Mouse (Mus musculus) midbrain, embryonic 11.5 days (tissue): Measurements from ENCODE around the gene Ctnna3. TPM values are rescaled to one million over a fixed set of nuclear protein-coding genes. Genes with fewer than 3 reads are reported as not detected.
A peak's percentile ranks its signal among the peaks of the same experiment; 100 is the strongest.

Experiments used
- ATAC-seq: fragments of 200-750 bp; cut with Nextera tagmentation; 2 replicates; pipeline ENCODE4 v1.8.0; 2017; ENCODE audit warnings: moderate TSS enrichment, moderate library complexity; ENCODE audit not compliant: low FRiP score
- DNase-seq: peaks from one replicate; pipeline ENCODE4 v3.0.0; 2015; ENCODE audit warnings: low spot score; ENCODE audit errors: missing footprints
- H3K27ac ChIP-seq: fragments of 300-500 bp; sonication (generic); 2 replicates; pipeline ENCODE4 v1.5.1; 2014; ENCODE audit warnings: low read depth, low read length
- H3K27me3 ChIP-seq: fragments of 300-500 bp; sonication (generic); 2 replicates; pipeline ENCODE4 v1.6.1; 2014; ENCODE audit warnings: mild to moderate bottlenecking, low read length, moderate library complexity, mixed read lengths; ENCODE audit not compliant: control insufficient read depth, insufficient read depth
- H3K36me3 ChIP-seq: fragments of 300-500 bp; sonication (generic); 2 replicates; pipeline ENCODE4 v1.6.1; 2014; ENCODE audit warnings: mild to moderate bottlenecking, low read length, moderate library complexity, mixed read lengths; ENCODE audit not compliant: control insufficient read depth, insufficient read depth
- H3K4me1 ChIP-seq: fragments of 300-500 bp; sonication (generic); 2 replicates; pipeline ENCODE4 v1.6.1; 2014; ENCODE audit warnings: low read length; ENCODE audit not compliant: control insufficient read depth, insufficient read depth
- H3K4me2 ChIP-seq: fragments of 300-500 bp; sonication (generic); 2 replicates; pipeline ENCODE4 v1.6.1; 2014; ENCODE audit warnings: mild to moderate bottlenecking, moderate library complexity
- H3K4me3 ChIP-seq: fragments of 300-500 bp; sonication (generic); 2 replicates; pipeline ENCODE4 v1.5.1; 2014; ENCODE audit warnings: low read depth, low read length
- H3K9ac ChIP-seq: fragments of 300-500 bp; sonication (generic); 2 replicates; pipeline ENCODE4 v1.6.1; 2014; ENCODE audit warnings: low read length
- H3K9me3 ChIP-seq: fragments of 300-500 bp; sonication (generic); 2 replicates; pipeline ENCODE4 v1.6.1; 2016; ENCODE audit warnings: low read length; ENCODE audit not compliant: control insufficient read depth
- WGBS: fragments of 180-500 bp; shearing (Covaris S2); extraction: QIAGEN DNeasy Blood & Tissue Kit; methylation state at CpG from one replicate; pipeline ENCODE4 v1.1.7; 2014; 5-methylcytosine and 5-hydroxymethylcytosine counted together
- polyA plus RNA-seq: library from polyadenylated mRNA; unstranded; fragments of >200 nt; fragmentation: Nextera tagmentation; extraction: Ambion mirVana; gene quantifications from 2 replicates; pipeline ENCODE4 v1.2.1, GENCODE M21; 2014

Ctnna3 gene
- polyA plus RNA-seq, 1 experiment from 2014 or later: not detected

DNA sequence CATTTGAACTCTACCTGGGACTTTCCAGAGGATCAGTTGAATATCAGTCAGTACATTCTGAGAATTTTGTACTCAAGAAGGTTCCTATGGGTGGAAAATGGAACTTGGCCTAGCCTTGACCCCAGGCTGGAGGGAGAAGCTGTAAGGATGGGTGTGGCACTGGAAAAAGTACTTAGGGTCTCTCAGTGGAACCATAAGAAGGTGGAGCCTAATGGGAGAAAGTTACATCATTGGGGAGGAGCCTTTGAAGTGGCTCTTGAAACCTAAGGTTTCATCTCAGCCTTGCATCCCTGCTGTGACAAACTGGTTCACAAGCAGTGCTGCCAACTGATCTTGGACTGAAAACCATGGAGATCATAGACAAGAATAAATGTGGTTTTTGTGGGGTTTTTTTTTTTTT is 1318.8 kb downstream of the Ctnna3 start:
- Histone ChIP-seq H3K27ac (no peak overlapping the region), H3K9me3 (no peaks in the 10 kb centered on the region), H3K4me2 (no peak overlapping the region), H3K36me3 (no peaks in the 10 kb centered on the region), H3K4me3 (no peak overlapping the region), H3K9ac (no peak overlapping the region), H3K27me3 (no peaks in the 10 kb centered on the region), H3K4me1 (no peaks in the 10 kb centered on the region)
- no peak for ATAC-seq
- DNase-seq: no peak

DNA sequence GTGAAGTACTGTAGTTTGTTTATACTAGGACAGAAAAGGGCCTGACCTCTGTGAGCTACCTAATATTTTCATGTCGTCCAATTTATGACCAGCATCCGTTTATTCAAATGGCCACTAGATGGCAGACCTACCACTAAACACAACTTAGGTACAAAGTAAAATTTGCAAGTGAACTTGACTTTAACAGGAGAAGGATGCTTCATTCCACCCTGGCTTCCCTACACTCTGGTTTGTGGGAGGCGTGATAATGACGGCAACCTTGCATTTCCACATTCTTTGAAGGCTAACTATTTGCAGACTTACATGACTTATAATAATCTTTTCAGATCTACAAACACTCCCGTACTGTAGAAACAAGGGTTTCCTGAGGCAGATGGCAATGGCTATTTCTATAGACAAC is 1320.9 kb downstream of the Ctnna3 start:
- H3K4me1 ChIP-seq: no peaks in the 10 kb centered on the region
- no peaks in the 10 kb centered on the region for H3K27me3 ChIP-seq
- DNase-seq: peak; percentile 89
- no peaks in the 10 kb centered on the region for H3K9me3 ChIP-seq
- H3K9ac ChIP-seq: no peak overlapping the region
- no peaks in the 10 kb centered on the region for H3K36me3 ChIP-seq
- ATAC-seq: 0 out of 2 replicates have a peak, but pooled peaks have one; percentile 24
- no peak overlapping the region for H3K27ac ChIP-seq
- H3K4me2 ChIP-seq: no peak overlapping the region
- no peak overlapping the region for H3K4me3 ChIP-seq
- 49% methylated on average over 5 of the region's 5 CpGs for WGBS

DNA sequence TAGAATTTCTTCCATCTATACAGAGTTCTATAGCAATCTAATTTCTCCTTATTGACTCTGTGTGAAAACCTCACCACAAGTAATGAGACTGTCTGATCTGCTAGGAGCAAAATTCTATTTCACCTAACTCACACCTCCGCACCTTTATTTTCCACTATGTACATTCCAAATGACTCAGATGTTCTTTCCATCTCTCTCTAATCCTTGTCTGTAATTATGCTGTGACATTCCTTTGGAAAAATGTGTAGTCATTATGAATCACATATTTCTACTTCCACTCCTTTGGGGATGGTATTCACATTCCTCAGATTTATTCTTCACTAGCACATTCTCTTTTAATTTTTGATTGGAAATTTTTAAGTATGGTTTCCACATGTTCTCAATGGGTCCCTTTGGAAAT is 1406.4 kb downstream of the Ctnna3 start:
- Histone ChIP-seq H3K4me1 (no peaks in the 10 kb centered on the region), H3K4me2 (no peak overlapping the region), H3K9me3 (no peaks in the 10 kb centered on the region), H3K36me3 (no peaks in the 10 kb centered on the region), H3K4me3 (no peak overlapping the region), H3K27me3 (no peaks in the 10 kb centered on the region), H3K27ac (no peak overlapping the region), H3K9ac (no peak overlapping the region)
- DNase-seq (no peak), ATAC-seq (no peak)
- WGBS: 90% methylated on average over 1 of the region's 1 CpGs

DNA sequence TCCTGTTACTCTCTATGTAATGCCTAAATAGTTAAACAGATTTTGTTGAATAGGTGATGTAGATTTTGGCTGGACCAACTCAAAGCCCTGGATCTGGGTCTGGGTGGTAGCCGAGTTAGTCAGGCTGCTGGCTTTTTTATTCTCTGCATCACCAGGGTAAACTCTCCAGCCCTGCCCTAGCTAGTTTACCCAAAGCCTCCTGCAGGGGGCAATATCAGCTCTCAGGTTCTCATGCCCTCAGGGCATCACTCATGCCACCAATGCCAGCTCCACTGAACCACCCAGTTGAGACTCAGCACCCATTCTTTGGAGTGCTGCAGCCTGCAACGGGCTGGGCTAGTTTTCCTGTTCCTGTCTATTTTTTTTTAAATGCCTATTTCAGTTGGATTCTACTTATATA is 1431.5 kb downstream of the Ctnna3 start:
- Histone ChIP-seq H3K36me3 (no peaks in the 10 kb centered on the region), H3K9me3 (no peaks in the 10 kb centered on the region), H3K27ac (no peak overlapping the region), H3K27me3 (no peaks in the 10 kb centered on the region), H3K4me2 (no peak overlapping the region), H3K4me1 (no peaks in the 10 kb centered on the region), H3K4me3 (no peak overlapping the region), H3K9ac (no peak overlapping the region)
- no peak for DNase-seq
- 82% methylated on average over 2 of the region's 2 CpGs for WGBS
- no peak for ATAC-seq

DNA sequence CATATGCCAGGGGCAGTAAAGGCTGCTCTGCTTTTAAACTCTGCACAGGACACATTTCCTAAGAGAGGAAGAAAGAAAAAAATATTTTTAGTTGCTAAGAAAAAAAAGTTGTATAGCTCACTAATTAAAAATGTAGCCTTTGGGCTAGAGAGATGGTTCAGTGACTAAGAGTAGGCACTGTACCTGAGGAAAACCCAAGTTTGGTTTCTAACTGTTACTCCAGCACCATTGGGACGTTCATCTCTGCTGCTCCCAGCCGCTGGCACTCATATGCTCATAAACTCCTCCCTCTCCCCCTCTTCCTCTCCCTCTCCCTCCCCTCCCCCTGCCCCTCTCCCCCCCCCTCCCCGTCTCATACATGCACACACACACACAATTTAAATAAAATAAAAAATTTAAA is 1441.0 kb downstream of the Ctnna3 start:
- H3K9me3 ChIP-seq: no peaks in the 10 kb centered on the region
- WGBS: 73% methylated on average over 3 of the region's 3 CpGs
- ATAC-seq (no peak), DNase-seq (no peak)
- H3K36me3 ChIP-seq: no peaks in the 10 kb centered on the region
- H3K4me3 ChIP-seq: no peak overlapping the region
- no peak overlapping the region for H3K27ac ChIP-seq
- H3K9ac ChIP-seq: no peak overlapping the region
- no peaks in the 10 kb centered on the region for H3K27me3 ChIP-seq
- no peak overlapping the region for H3K4me2 ChIP-seq
- no peaks in the 10 kb centered on the region for H3K4me1 ChIP-seq

DNA sequence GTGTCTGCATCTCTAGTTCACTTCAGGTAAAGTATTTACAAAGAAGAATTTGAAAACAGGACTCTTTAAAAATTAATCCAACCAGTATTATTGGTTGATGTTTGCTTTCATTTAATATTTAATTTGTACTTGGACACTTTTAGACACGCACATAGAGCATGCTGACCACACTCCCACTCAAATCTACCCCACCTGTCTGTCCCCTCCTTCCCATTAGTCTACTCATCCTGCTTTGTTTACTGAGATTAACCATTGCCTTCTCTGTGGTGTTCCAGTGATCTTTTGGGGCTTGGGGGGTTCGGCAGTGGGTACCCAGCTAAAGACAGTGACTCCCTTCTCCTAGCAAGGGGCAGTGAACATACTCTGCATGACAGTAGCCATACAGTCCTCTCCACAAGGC is 1446.6 kb downstream of the Ctnna3 start:
- 80% methylated on average over 2 of the region's 2 CpGs for WGBS
- DNase-seq (no peak), ATAC-seq (no peak)
- Histone ChIP-seq H3K9me3 (no peaks in the 10 kb centered on the region), H3K27me3 (no peaks in the 10 kb centered on the region), H3K27ac (no peak overlapping the region), H3K4me1 (no peaks in the 10 kb centered on the region), H3K4me2 (no peak overlapping the region), H3K9ac (no peak overlapping the region), H3K36me3 (no peaks in the 10 kb centered on the region), H3K4me3 (no peak overlapping the region)

DNA sequence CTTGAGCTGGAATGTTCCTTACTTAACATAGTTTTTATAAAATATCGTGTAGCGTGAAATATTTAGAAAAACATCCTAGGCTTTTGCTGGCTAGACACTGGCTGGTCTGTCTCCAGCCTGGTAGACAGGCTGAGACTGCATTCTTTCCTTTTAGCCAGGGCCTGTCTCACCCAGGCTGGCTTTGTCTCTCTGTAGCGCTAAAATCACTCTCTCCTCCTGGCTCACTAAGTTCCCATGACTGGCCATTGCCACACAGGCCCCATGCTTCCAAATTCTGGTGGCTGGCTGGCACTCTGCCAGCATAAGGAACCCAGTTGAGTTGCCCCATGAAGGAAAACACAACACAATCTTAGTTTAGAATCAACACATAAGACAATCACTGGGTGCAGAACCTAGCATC is 1450.0 kb downstream of the Ctnna3 start:
- Histone ChIP-seq H3K9me3 (no peaks in the 10 kb centered on the region), H3K27me3 (no peaks in the 10 kb centered on the region), H3K27ac (no peak overlapping the region), H3K36me3 (no peaks in the 10 kb centered on the region), H3K4me1 (no peaks in the 10 kb centered on the region), H3K4me2 (no peak overlapping the region), H3K4me3 (no peak overlapping the region), H3K9ac (no peak overlapping the region)
- ATAC-seq (no peak; the same call in 1 of the 2 replicates), DNase-seq (no peak)
- 79% methylated on average over 3 of the region's 3 CpGs for WGBS

DNA sequence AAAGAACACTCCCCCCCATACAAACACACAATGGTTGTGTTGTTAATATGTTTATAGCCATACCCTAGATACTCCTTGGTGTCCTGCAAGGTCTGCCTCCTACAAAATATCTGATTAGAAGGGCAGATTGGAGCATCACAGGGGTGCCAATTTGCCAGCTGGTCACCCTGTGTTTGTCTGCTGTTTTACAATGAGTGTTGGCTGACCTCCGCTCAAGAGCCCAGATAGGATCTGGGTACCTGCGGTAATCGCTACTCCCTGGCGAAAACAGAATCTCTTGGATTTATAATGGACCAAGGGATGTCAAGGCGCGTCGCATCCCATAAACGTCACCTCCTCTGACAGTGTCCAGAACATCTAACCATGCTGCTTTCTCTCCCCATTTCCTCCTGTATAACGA is 1457.0 kb downstream of the Ctnna3 start:
- Histone ChIP-seq H3K27ac (no peak overlapping the region), H3K9me3 (no peaks in the 10 kb centered on the region), H3K27me3 (no peaks in the 10 kb centered on the region), H3K4me2 (no peak overlapping the region), H3K36me3 (no peaks in the 10 kb centered on the region), H3K4me3 (no peak overlapping the region), H3K4me1 (no peaks in the 10 kb centered on the region), H3K9ac (no peak overlapping the region)
- 91% methylated on average over 9 of the region's 9 CpGs for WGBS
- ATAC-seq (no peak), DNase-seq (no peak)

DNA sequence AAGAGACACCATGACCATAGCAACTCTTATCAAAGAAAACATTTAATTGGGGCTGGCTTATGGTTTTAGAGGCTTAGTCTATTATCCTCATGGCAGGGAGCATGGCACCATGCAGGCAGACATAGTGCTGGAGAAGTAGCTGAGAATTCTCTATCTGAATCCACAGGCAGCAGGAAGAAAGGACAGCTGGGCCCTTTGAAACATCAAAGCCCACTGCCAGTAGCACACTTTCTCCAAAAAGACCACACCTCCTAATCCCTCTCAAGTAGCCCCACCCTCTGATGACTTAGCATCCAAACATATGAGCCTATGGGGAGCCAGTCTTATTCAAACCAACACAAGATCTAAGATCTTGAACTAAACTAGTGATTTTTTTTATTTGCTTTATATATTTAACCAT is 1462.6 kb downstream of the Ctnna3 start:
- Histone ChIP-seq H3K27ac (no peak overlapping the region), H3K4me1 (no peaks in the 10 kb centered on the region), H3K36me3 (no peaks in the 10 kb centered on the region), H3K27me3 (no peaks in the 10 kb centered on the region), H3K4me3 (no peak overlapping the region), H3K9me3 (no peaks in the 10 kb centered on the region), H3K9ac (no peak overlapping the region), H3K4me2 (no peak overlapping the region)
- no peak for DNase-seq
- peak; percentile 44 for ATAC-seq

DNA sequence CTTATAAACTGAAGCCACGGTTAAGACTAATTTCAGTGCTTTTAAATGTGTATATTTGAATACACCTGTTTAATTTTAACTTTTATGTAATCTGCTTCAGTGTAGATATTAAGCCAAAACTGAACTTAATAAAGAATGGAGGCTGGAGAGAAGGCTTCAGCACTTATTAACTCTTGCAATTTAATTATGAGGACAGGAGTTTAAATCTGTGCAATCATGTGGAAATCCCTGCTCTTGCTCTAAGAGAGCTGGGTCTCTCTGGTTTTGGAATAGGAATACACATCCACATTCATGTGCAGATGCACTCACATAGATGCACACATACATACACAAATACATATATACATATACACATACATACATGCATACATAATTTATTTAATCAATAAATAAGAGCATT is 1468.8 kb downstream of the Ctnna3 start:
- Histone ChIP-seq H3K4me3 (no peak overlapping the region), H3K9me3 (no peaks in the 10 kb centered on the region), H3K36me3 (no peaks in the 10 kb centered on the region), H3K27ac (no peak overlapping the region), H3K9ac (no peak overlapping the region), H3K27me3 (no peaks in the 10 kb centered on the region), H3K4me2 (no peak overlapping the region), H3K4me1 (no peaks in the 10 kb centered on the region)
- 89% methylated on average over 1 of the region's 1 CpGs for WGBS
- ATAC-seq: no peak
- no peak for DNase-seq
